Mouse (Mus musculus): ENCODE measurements around the gene Ppp2r5c. TPM values are rescaled to one million over a fixed set of nuclear protein-coding genes. Genes with fewer than 3 reads are reported as not detected.

The Ppp2r5c gene
- polyA plus RNA-seq, 1 experiment from 2014 or later, result 102 TPM

DNA sequence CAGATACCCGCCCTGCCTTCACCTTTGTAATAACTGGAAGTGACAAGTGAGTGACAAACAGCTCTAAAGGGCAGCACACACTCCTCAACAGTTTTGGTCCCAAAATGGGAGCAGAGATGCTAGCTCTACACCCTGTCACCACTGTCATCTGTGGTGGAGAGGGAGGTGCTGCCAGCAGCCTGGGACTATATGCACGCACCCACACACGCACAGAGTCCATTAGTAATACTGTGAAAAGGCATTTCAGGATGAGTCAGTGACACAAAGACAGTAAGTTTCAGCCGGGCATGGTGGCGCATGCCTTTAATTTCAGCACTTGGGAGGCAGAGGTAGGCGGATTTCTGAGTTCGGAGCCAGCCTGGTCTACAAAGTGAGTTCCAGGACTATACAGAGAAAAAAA lies 111.3 kb downstream of the Ppp2r5c start:
- Histone ChIP-seq H3K36me3 (ENCODE audit: insufficient read depth, low read length) (peaks cover 13% of the 10 kb centered on the region), H3K9me3 (ENCODE audit: low read length) (no peaks in the 10 kb centered on the region), H3K4me3 (ENCODE audit: low read depth, low read length) (no peak overlapping the region), H3K4me1 (ENCODE audit: insufficient read depth, low read depth, low read length) (no peaks in the 10 kb centered on the region), H3K27me3 (replicated peaks; ENCODE audit: insufficient read depth, low read length) (no peaks in the 10 kb centered on the region), H3K9ac (replicated peaks; ENCODE audit: low read depth) (no peak overlapping the region), H3K27ac (ENCODE audit: low read length) (no peak overlapping the region), H3K4me2 (replicated peaks; ENCODE audit: low read depth, low read length) (no peak overlapping the region)
- ATAC-seq (no peak), DNase-seq (ENCODE audit: low spot score) (no peak)
- WGBS, result 96% methylated on average over 7 of the region's 7 CpGs
- TF ChIP-seq EP300 (IDR thresholded peaks at IDR 0.05) (no peak), CTCF (IDR thresholded peaks at IDR 0.05) (no peak)

DNA sequence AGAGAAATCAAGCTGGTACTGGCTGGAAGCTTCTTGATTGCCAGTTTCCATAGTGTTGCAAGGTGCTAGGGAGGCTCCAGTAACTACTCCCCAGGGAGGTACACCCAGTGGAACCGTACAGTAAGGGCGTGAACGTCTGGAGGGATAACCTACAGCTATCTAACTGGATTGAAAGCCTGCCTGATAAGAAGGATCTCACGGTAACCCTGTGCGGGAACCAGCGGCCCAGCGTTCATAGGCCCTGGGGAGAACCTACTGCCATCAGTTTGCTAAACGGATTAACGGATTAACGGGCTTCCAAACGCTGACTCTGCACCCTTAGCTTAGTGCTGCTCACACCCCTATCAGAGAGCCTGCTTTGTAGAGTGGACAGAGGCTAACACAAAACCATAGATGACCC lies 116.5 kb downstream of the Ppp2r5c start:
- Histone ChIP-seq H3K27me3 (replicated peaks; ENCODE audit: insufficient read depth, low read length) (no peaks in the 10 kb centered on the region), H3K4me1 (ENCODE audit: insufficient read depth, low read depth, low read length) (no peaks in the 10 kb centered on the region), H3K9ac (replicated peaks; ENCODE audit: low read depth) (no peak overlapping the region), H3K4me3 (ENCODE audit: low read depth, low read length) (no peak overlapping the region), H3K4me2 (replicated peaks; ENCODE audit: low read depth, low read length) (no peak overlapping the region), H3K36me3 (ENCODE audit: insufficient read depth, low read length) (no peaks in the 10 kb centered on the region; the same call in none of the 2 replicates), H3K27ac (ENCODE audit: low read length) (no peak overlapping the region), H3K9me3 (ENCODE audit: low read length) (no peaks in the 10 kb centered on the region)
- 80% methylated on average over 11 of the region's 11 CpGs for WGBS
- DNase-seq (ENCODE audit: low spot score) (no peak), ATAC-seq (no peak)
- TF ChIP-seq CTCF (IDR thresholded peaks at IDR 0.05), result no peak
- TF ChIP-seq EP300 (IDR thresholded peaks at IDR 0.05), result no peak

DNA sequence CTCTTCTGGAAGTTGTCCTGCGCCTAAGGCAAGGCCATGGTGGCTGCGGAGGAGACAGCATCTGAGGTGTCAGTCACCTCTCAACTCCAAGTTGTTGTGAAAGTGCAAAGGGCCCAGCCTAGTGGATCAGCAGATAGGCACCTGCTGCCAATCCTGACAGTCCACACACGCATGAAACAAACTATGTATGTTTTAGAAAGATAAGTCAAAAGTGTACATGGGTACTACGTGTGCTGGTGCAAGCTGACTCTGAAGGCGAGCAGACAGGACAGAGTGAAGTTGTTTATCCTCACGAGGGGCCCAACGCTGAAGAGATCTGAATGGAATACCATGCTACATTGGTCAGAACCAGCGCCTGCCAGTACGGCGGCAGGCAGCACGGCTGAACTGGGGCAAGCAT lies 117.9 kb downstream of the Ppp2r5c start:
- 94% methylated on average over 11 of the region's 11 CpGs for WGBS
- H3K27ac ChIP-seq (ENCODE audit: low read length), result no peak overlapping the region
- H3K36me3 ChIP-seq (ENCODE audit: insufficient read depth, low read length), result no peaks in the 10 kb centered on the region; the same call in none of the 2 replicates
- H3K9me3 ChIP-seq (ENCODE audit: low read length), result no peaks in the 10 kb centered on the region
- H3K4me2 ChIP-seq (replicated peaks; ENCODE audit: low read depth, low read length), result no peak overlapping the region
- TF ChIP-seq CTCF (IDR thresholded peaks at IDR 0.05) (no peak), EP300 (IDR thresholded peaks at IDR 0.05) (no peak)
- DNase-seq (ENCODE audit: low spot score) (no peak), ATAC-seq (no peak)
- no peak overlapping the region for H3K9ac ChIP-seq (replicated peaks; ENCODE audit: low read depth)
- no peaks in the 10 kb centered on the region for H3K27me3 ChIP-seq (replicated peaks; ENCODE audit: insufficient read depth, low read length)
- H3K4me3 ChIP-seq (ENCODE audit: low read depth, low read length), result no peak overlapping the region
- no peaks in the 10 kb centered on the region for H3K4me1 ChIP-seq (ENCODE audit: insufficient read depth, low read depth, low read length)

DNA sequence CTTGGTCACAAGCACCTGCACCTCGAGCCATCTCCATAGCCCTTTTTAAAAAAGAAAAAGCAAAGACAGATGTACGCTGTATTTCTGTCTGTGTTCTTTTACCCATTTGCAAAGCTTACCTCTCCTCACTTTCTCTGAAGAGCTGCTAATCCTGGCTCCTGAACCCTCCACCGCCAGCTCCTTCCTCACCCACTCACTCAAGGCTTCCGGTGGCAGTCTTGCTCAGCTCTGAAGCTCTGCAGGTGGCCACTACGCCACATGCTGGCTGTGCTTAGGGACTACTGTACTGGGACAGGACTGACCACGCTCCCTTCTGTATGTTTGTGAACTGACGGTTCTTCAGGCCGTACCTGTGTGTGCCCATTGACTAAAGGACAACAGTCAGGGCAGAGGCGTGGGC lies 119.4 kb downstream of the Ppp2r5c start:
- no peak for TF ChIP-seq EP300 (IDR thresholded peaks at IDR 0.05)
- TF ChIP-seq CTCF (IDR thresholded peaks at IDR 0.05), result no peak
- Histone ChIP-seq H3K27ac (ENCODE audit: low read length) (no peak overlapping the region), H3K9ac (replicated peaks; ENCODE audit: low read depth) (no peak overlapping the region), H3K4me3 (ENCODE audit: low read depth, low read length) (no peak overlapping the region), H3K4me2 (replicated peaks; ENCODE audit: low read depth, low read length) (no peak overlapping the region), H3K27me3 (replicated peaks; ENCODE audit: insufficient read depth, low read length) (no peaks in the 10 kb centered on the region), H3K36me3 (ENCODE audit: insufficient read depth, low read length) (peaks cover 12% of the 10 kb centered on the region), H3K4me1 (ENCODE audit: insufficient read depth, low read depth, low read length) (no peaks in the 10 kb centered on the region), H3K9me3 (ENCODE audit: low read length) (no peaks in the 10 kb centered on the region)
- ATAC-seq, result no peak
- WGBS, result 91% methylated on average over 9 of the region's 9 CpGs
- DNase-seq (ENCODE audit: low spot score), result no peak

DNA sequence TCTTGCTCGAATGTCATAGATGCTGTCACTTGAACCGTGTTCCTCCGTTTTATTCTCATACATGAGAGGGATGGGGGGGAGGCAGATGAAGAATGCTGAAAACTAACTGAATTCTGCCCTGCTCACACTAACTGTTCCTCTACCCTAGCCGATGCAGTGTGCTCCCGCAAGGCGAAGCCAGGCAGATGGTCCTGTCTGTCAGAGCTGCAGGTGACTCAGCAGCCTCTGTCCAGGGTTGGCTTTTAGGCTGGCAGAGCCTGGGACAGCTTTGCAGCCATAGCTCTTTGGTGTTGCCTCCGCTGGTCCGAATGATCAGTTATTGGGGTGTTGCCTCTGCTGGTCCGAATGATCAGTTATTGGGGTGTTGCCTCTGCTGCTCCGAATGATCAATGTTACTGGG lies 124.1 kb downstream of the Ppp2r5c start:
- Histone ChIP-seq H3K27me3 (replicated peaks; ENCODE audit: insufficient read depth, low read length) (no peaks in the 10 kb centered on the region), H3K9ac (replicated peaks; ENCODE audit: low read depth) (no peak overlapping the region), H3K9me3 (ENCODE audit: low read length) (no peaks in the 10 kb centered on the region), H3K27ac (ENCODE audit: low read length) (no peak overlapping the region), H3K4me3 (ENCODE audit: low read depth, low read length) (no peak overlapping the region), H3K36me3 (ENCODE audit: insufficient read depth, low read length) (peaks cover 15% of the 10 kb centered on the region), H3K4me1 (ENCODE audit: insufficient read depth, low read depth, low read length) (no peaks in the 10 kb centered on the region), H3K4me2 (replicated peaks; ENCODE audit: low read depth, low read length) (no peak overlapping the region)
- no peak for ATAC-seq
- DNase-seq (ENCODE audit: low spot score), result no peak
- no peak for TF ChIP-seq CTCF (IDR thresholded peaks at IDR 0.05)
- TF ChIP-seq EP300 (IDR thresholded peaks at IDR 0.05), result no peak
- 92% methylated on average over 10 of the region's 10 CpGs for WGBS

DNA sequence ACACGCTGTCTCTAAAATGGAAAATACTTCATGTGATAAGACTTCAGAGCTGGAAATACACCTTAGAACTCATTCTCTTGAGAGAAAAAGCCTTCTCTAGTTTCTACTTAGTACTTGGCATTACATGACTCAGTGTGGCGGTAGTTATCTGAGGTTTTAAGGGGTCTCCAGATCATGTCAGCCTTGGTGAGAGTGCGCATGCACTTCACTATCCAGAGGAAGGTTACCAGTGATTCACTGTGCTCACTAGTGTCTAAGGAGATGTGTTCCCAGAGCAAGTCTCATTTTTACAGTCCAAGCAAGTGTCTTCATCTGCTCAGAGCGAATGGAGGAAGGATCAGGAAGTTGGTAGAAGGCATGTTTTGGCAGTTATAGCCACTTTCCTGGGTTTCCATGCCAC lies 125.4 kb downstream of the Ppp2r5c start:
- 90% methylated on average over 4 of the region's 4 CpGs for WGBS
- DNase-seq (ENCODE audit: low spot score), result no peak

DNA sequence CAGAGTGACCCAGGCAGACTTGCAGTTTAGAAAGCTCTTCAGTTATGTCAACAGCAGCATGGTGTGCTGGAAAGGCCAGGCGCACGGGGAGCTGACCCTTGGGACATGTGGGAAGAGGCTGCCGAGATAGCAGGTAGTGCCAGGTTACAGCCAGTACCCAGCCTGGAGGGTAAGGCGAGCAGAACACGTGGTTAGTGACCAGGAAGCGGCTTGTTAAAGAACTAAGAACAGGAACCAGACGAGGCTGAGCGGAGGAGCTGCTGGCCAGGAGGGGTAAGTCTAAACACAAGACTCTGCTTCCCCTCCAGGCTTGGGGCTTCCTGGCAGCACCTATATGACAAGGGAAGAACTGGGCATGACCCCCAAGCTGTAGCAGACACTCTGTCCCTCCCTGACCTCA lies 126.7 kb downstream of the Ppp2r5c start:
- Histone ChIP-seq H3K4me1 (ENCODE audit: insufficient read depth, low read depth, low read length) (no peaks in the 10 kb centered on the region), H3K4me3 (ENCODE audit: low read depth, low read length) (no peak overlapping the region), H3K27ac (ENCODE audit: low read length) (no peak overlapping the region), H3K36me3 (ENCODE audit: insufficient read depth, low read length) (peaks cover 20% of the 10 kb centered on the region; the same call in 1 of the 2 replicates), H3K27me3 (replicated peaks; ENCODE audit: insufficient read depth, low read length) (no peaks in the 10 kb centered on the region), H3K9ac (replicated peaks; ENCODE audit: low read depth) (no peak overlapping the region), H3K9me3 (ENCODE audit: low read length) (no peaks in the 10 kb centered on the region), H3K4me2 (replicated peaks; ENCODE audit: low read depth, low read length) (no peak overlapping the region)
- 82% methylated on average over 8 of the region's 8 CpGs for WGBS
- DNase-seq (ENCODE audit: low spot score), result no peak
- ATAC-seq, result no peak
- no peak for TF ChIP-seq EP300 (IDR thresholded peaks at IDR 0.05)
- TF ChIP-seq CTCF (IDR thresholded peaks at IDR 0.05), result no peak

More for the DNA sequence above, 125.4 kb downstream of the Ppp2r5c start:
- Histone ChIP-seq H3K27me3 (replicated peaks; ENCODE audit: insufficient read depth, low read length) (no peaks in the 10 kb centered on the region), H3K4me3 (ENCODE audit: low read depth, low read length) (no peak overlapping the region), H3K27ac (ENCODE audit: low read length) (no peak overlapping the region), H3K9ac (replicated peaks; ENCODE audit: low read depth) (no peak overlapping the region), H3K4me1 (ENCODE audit: insufficient read depth, low read depth, low read length) (no peaks in the 10 kb centered on the region), H3K9me3 (ENCODE audit: low read length) (no peaks in the 10 kb centered on the region), H3K4me2 (replicated peaks; ENCODE audit: low read depth, low read length) (no peak overlapping the region), H3K36me3 (ENCODE audit: insufficient read depth, low read length) (peaks cover 20% of the 10 kb centered on the region; the same call in 1 of the 2 replicates)
- TF ChIP-seq EP300 (IDR thresholded peaks at IDR 0.05), result no peak
- TF ChIP-seq CTCF (IDR thresholded peaks at IDR 0.05), result no peak
- ATAC-seq, result no peak
